Mouse (Mus musculus): ENCODE results near the gene Apcs. TPM values are rescaled to one million over a fixed set of nuclear protein-coding genes. Genes with fewer than 3 reads are reported as not detected.

Gene Apcs
- total RNA-seq (2021): not detected
- long read RNA-seq: 0 reads

- DNase-seq (ENCODE audit: low spot score in 2 of 2): no peak
Observed at GRCm38 (mm10) chr1:172894777-172895357, at the start of gene Apcs. Gene Apcs, minus strand, starts transcription at chr1:172895041.

GRCm38 (mm10) chr1:172932197-172932596 lies 37.4 kb upstream of the Apcs start:
- DNase-seq (ENCODE audit: low spot score in 2 of 2): no peak

GRCm38 (mm10) chr1:172918450-172918849 lies 23.6 kb upstream of the Apcs start:
- DNase-seq (ENCODE audit: low spot score in 2 of 2): no peak

- DNase-seq (ENCODE audit: low spot score in 2 of 2): no peak
Observed at GRCm38 (mm10) chr1:172917115-172917514, 22.3 kb upstream of the Apcs start.

- no peak for DNase-seq (ENCODE audit: low spot score in 2 of 2)
Observed at GRCm38 (mm10) chr1:172903313-172903712, 8.5 kb upstream of the Apcs start.

- DNase-seq (ENCODE audit: low spot score in 2 of 2): no peak
Observed at GRCm38 (mm10) chr1:172895435-172895834, 594 bp upstream of the Apcs start.

- no peak for DNase-seq (ENCODE audit: low spot score in 2 of 2)
Observed at GRCm38 (mm10) chr1:172876675-172877074, 18.2 kb downstream of the Apcs start.

GRCm38 (mm10) chr1:172875265-172875664 lies 19.6 kb downstream of the Apcs start:
- no peak for DNase-seq (ENCODE audit: low spot score in 2 of 2)

GRCm38 (mm10) chr1:172848171-172848570 lies 46.7 kb downstream of the Apcs start:
- no peak for DNase-seq (ENCODE audit: low spot score in 2 of 2)

GRCm38 (mm10) chr1:172847044-172847761 lies 47.6 kb downstream of the Apcs start:
- DNase-seq (ENCODE audit: low spot score in 2 of 2): no peak

Other genes with a start within 250 kb of the Apcs start
- gene Crp, start 197.0 kb downstream of the Apcs start, total RNA-seq (2021): not detected
- not detected for gene Olfr16, start 55.4 kb upstream of the Apcs start, total RNA-seq (2021)
- not detected for gene Olfr1408, start 242.3 kb upstream of the Apcs start, total RNA-seq (2021)